ENCODE assay signal across 22 mouse cellular contexts in genomic region chr4:137553466-137553865, GRCm38 (mm10). TPM values are rescaled to one million over a fixed set of nuclear protein-coding genes. Genes with fewer than 3 reads are reported as not detected.
DNase-seq lines count a peak whose midpoint lies in the region; TF ChIP-seq lines count a peak whose summit lies in the region.
"Had no signal": no experiment of that assay in that cellular context is flagged by ENCODE, and none has a peak within 500 bp of the region (broad histone marks: within the 10 kb centered on the region; RNA-seq: fewer than 3 reads in every experiment).

No protein-coding gene starts in this region.

- no peaks in the 10 kb centered on the region for H3K9me3 ChIP-seq in E14TG2a.4 (ENCODE audit: low read length)
- H3K9me3 ChIP-seq: embryonic facial prominence, embryonic 12.5 days; forebrain, embryonic 15.5 days; heart, embryonic 10.5 days; heart, embryonic 15.5 days; hindbrain, embryonic 13.5 days; intestine, embryonic 15.5 days had no signal

- no peak for TF ChIP-seq CTCF in E14TG2a.4 (conservative IDR thresholded peaks at IDR 0.05; ENCODE audit: low read length)

- DNase-seq in cerebellum, adult 11-12 months: peak; percentile 74
- DNase-seq in cerebellum, adult 9-10 months: peak; percentile 74
- DNase-seq in cerebellum, postnatal 25 days: peak; percentile 73 to 77
- no peak for DNase-seq in adrenal gland, postnatal 4 days (ENCODE audit: low spot score in 2 of 2)
- no peak for DNase-seq in embryo, embryonic 11 days
- DNase-seq in right cerebral cortex, postnatal 25 days: no peak
- DNase-seq: adrenal gland, postnatal 14 days; gastrocnemius, postnatal 36 days; heart, adult 11 months; heart, postnatal 14 days; kidney, adult 18-20 months had no signal

- peaks cover 99% of the 10 kb centered on the region for H3K36me3 ChIP-seq in E14TG2a.4 (ENCODE audit: insufficient read depth, low read length)
- H3K36me3 ChIP-seq: forebrain, embryonic 15.5 days had no signal

- no peaks in the 10 kb centered on the region for H3K27me3 ChIP-seq in E14TG2a.4 (ENCODE audit: insufficient read depth, low read length)
- H3K27me3 ChIP-seq: embryonic facial prominence, embryonic 12.5 days; forebrain, embryonic 15.5 days; heart, embryonic 15.5 days; hindbrain, embryonic 13.5 days; intestine, embryonic 15.5 days; Patski had no signal

- H3K4me1 ChIP-seq in E14TG2a.4 (replicated peaks; ENCODE audit: low read depth, low read length): peaks cover 37% of the 10 kb centered on the region
- H3K4me1 ChIP-seq: embryonic facial prominence, embryonic 12.5 days; forebrain, embryonic 15.5 days; heart, embryonic 10.5 days; heart, embryonic 15.5 days; hindbrain, embryonic 13.5 days; intestine, embryonic 15.5 days had no signal

- H3K4me3 ChIP-seq in E14TG2a.4 (replicated peaks; ENCODE audit: low read length): 0 out of 2 replicates have a peak overlapping the region, but pooled peaks have one; percentile 4
- H3K4me3 ChIP-seq: embryonic facial prominence, embryonic 12.5 days; forebrain, embryonic 15.5 days; heart, embryonic 10.5 days; heart, embryonic 15.5 days; hindbrain, embryonic 13.5 days; intestine, embryonic 15.5 days had no signal

RNA-seq across cellular contexts. Expression of gene Ldlrad2, which starts 20.9 kb away (rescaled TPM):
- total RNA-seq in adrenal gland, postnatal 4 days (2021): not detected
- total RNA-seq: adrenal gland, postnatal 14 days; common myeloid progenitor, adult 5-6 weeks; gastrocnemius, adult 8-10 months; gastrocnemius, postnatal 36 days; heart, postnatal 14 days; hematopoietic stem cell, adult 5-6 weeks had no signal

RNA-seq across cellular contexts. Expression of gene Usp48, which starts 40.1 kb away (rescaled TPM):
- total RNA-seq in adrenal gland, postnatal 4 days (2021): 100 to 1,000 TPM; 139 to 150 TPM

Comparison
In these comparisons a context has a peak if more than half of its experiments do, and no peak if none do; other contexts are left out.
1. DNase-seq: peak in cerebellum, adult 11-12 months (single experiment), cerebellum, adult 9-10 months (single experiment) and cerebellum, postnatal 25 days (2 of 2); none in adrenal gland, postnatal 4 days (0 of 2), embryo, embryonic 11 days (single experiment) and right cerebral cortex, postnatal 25 days (single experiment).